Mouse (Mus musculus) adrenal gland, adult (tissue): Measurements from ENCODE around the gene Ctdsp2.

Experiments
- DNase-seq, 2 experiments: peaks; one replicate each; pipeline ENCODE4 v3.0.0; 2022 to 2023; ENCODE audit warnings: low spot score in 1 of 2; ENCODE audit not compliant: inconsistent age in 2 of 2

Gene Ctdsp2

GRCm38 (mm10) chr10:127040569-127041214 is 62.2 kb downstream of the Ctdsp2 start:
- peak in 1 of 2 experiments; percentile 70 for DNase-seq

GRCm38 (mm10) chr10:127041274-127041766 is 62.8 kb downstream of the Ctdsp2 start, which contains the start of the genes Mettl1 and Eef1akmt3:
Gene Mettl1 (plus strand): TSS chr10:127041414.
Gene Eef1akmt3 (minus strand): TSS chr10:127041513.
- peak in 1 of 2 experiments; percentile 64 for DNase-seq

GRCm38 (mm10) chr10:127041774-127042338 is 63.3 kb downstream of the Ctdsp2 start:
- DNase-seq: peak; percentile 91 to 98

GRCm38 (mm10) chr10:127042468-127043115 is 64.1 kb downstream of the Ctdsp2 start:
- DNase-seq: no peak

- no peak for DNase-seq
Observed at GRCm38 (mm10) chr10:127043187-127043586, 64.7 kb downstream of the Ctdsp2 start.

- DNase-seq: no peak
Observed at GRCm38 (mm10) chr10:127047954-127048353, 69.4 kb downstream of the Ctdsp2 start, which contains the start of gene Cyp27b1. Gene Cyp27b1 (plus strand): TSS chr10:127048250.

GRCm38 (mm10) chr10:127048608-127049394 is 70.3 kb downstream of the Ctdsp2 start:
- DNase-seq: peak in 1 of 2 experiments; percentile 60
